Mouse (Mus musculus): ENCODE measurements around the gene Bdh2. TPM values are rescaled to one million over a fixed set of nuclear protein-coding genes. Genes with fewer than 3 reads are reported as not detected.

Bdh2 gene
- polyA plus RNA-seq (2017; shearing (Covaris generic)) = 0.38 TPM

DNA sequence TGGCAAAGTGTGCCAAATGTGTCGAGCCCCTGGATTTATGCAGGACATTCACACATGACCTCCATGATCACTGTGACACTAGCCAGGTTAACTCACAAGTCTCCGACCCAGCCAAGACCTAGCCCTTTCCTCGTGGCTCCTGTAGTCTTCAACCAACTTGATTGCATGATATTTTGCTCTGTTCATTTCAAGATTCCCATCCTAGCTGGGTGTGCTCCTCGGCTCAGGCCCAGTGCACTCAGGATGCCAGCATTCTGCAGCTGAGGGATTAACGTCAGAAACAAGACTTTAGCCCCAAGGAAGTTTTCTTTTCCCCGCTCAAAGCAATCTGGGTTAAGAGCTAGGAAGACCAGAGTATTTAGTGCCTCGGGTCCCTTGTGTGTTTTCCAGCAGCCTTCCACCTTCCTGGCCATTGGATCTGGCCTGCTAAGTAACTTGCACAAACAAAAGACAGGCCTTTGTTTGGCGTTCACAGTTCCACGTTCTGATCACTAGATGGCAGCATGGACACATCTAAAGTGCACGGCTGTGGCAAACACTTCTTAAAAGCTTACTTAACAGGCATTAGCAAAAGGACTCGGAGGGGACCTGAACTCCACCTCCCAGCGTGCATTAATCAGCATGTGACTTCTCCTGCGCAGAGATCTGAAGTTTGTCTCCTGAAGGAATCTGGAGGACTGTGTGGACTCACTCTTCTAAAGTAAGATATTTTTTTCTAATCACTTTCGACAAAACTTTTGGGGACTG, at the start of gene Bdh2:
TSS of gene Bdh2 (plus strand) at position 553 of the 747 bp plus-strand sequence.

DNA sequence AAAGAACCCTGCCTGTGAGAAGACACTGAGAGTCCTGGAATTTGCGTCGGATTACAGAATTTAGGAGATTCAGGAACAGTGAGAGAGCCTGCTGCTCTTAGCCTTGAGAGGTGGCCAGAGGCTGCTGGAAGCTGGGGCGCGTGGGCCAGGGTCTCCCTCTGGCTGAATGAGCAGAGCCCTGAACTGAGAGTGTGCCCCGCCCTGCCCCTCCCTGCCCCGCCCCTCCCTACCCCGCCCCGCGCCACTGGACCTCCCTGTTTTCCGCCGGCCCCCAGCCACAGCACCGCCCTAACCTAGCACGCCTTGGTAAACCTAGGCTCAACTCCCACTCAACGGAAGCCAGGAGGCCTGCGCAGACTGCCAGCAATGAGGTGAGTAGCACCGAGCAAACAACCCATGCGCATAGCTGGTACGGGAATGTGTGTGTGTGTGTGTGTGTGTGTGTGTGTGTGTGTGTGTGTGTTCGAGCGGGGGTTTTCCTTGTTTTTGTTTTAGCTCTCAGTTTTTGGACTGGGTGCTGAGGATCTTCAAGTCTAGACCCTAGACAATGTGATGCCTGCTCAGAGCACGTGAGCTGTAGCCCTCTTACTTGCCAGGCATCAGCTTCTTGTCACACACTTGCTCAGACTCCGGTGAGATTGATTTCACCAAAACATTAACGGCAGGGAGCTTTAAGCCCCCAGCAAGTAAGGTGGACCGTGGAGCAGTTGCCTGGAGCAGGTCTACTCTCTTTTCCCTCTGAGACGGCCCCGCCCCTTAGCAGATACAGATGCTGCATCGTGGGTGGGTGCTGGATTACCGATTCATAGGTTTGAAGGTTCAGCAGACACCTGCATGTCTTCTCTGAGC, 26.6 kb downstream of the Bdh2 start, which contains the start of gene Slc9b2:
TSS of gene Slc9b2 (plus strand) at position 290 of the 849 bp plus-strand sequence.

GRCm38 (mm10) chr3:135347739-135348264, 66.8 kb downstream of the Bdh2 start, which contains the start of gene Slc9b1:
Gene Slc9b1 (plus strand): TSS chr3:135348029.

Other genes starting within 250 kb of the Bdh2 start
- gene Cenpe, start 68.7 kb upstream of the Bdh2 start, polyA plus RNA-seq (2017; shearing (Covaris generic)) = 1.3 TPM
- 12.3 TPM for gene Slc9b2, start 26.5 kb downstream of the Bdh2 start, polyA plus RNA-seq (2017; shearing (Covaris generic))
- gene Slc9b1, start 66.8 kb downstream of the Bdh2 start, polyA plus RNA-seq (2017; shearing (Covaris generic)) = 0.67 TPM
- gene Cisd2, start 142.7 kb downstream of the Bdh2 start, polyA plus RNA-seq (2017; shearing (Covaris generic)) = 76.5 TPM
- gene Ube2d3, start 156.9 kb downstream of the Bdh2 start, polyA plus RNA-seq (2017; shearing (Covaris generic)) = 660 TPM
- 30.6 TPM for gene Manba, start 204.4 kb downstream of the Bdh2 start, polyA plus RNA-seq (2017; shearing (Covaris generic))

Data from CD4-positive, CD25-positive, alpha-beta regulatory T cell (primary cell).